Mouse (Mus musculus) stomach, postnatal 0 days (tissue): ENCODE data around the gene Dlg5.

Experiments
- CTCF ChIP-seq: IDR thresholded peaks from 2 replicates; pipeline ENCODE4 v1.5.1; 2016; ENCODE audit warnings: antibody characterized with exemption, low read depth, mild to moderate bottlenecking, moderate library complexity
- EP300 ChIP-seq: optimal IDR thresholded peaks from 2 replicates; pipeline ENCODE3; 2016; ENCODE audit warnings: antibody characterized with exemption

- no peak for TF ChIP-seq CTCF
- TF ChIP-seq EP300 = no peak
Observed at GRCm38 (mm10) chr14:24206736-24207359, 38.9 kb downstream of the Dlg5 start.
